19 mouse cellular contexts compared by ENCODE assay signal in the genomic region with DNA sequence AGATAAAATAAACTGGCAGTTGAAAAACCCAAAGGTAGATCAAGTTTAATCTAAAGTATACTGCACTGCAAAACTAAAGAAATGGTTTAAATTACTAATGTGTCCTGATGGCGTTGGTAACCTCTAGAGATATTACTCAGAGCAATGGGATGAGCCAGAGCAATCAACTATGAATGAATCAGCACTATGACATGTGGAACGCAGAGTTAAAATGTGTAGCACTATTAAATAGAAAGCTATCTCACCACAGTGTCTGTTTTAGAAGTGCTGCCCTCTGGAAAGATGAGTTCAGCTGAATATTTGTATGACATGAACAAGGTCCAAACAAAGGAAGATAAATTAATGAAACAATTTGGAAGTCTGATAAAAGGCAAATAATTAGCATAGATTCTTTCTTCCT. TPM values are rescaled to one million over a fixed set of nuclear protein-coding genes. Genes with fewer than 3 reads are reported as not detected.
"Had no signal": no experiment of that assay in that cellular context is flagged by ENCODE, and none has a peak within 500 bp of the region (broad histone marks: within the 10 kb centered on the region; RNA-seq: fewer than 3 reads in every experiment).

No protein-coding gene starts in this region.

- H3K4me1 ChIP-seq: limb, embryonic 12.5 days; limb, embryonic 15.5 days; neural tube, embryonic 13.5 days had no signal

- H3K4me3 ChIP-seq: left cerebral cortex, adult 2 months; limb, embryonic 12.5 days; limb, embryonic 15.5 days; neural tube, embryonic 13.5 days had no signal

- H3K27ac ChIP-seq: left cerebral cortex, adult 2 months; limb, embryonic 12.5 days; limb, embryonic 15.5 days; liver, embryonic 14.5 days; neural tube, embryonic 13.5 days had no signal

- DNase-seq: kidney, adult 18-20 months; kidney, postnatal 10 days; kidney, postnatal 36 days; layer of hippocampus, postnatal 36 days; left cerebral cortex, postnatal 4 days; liver, postnatal 0 days; lung, embryonic 14.5 days; midbrain, embryonic 14.5 days; retina, postnatal 1 day; right cerebral cortex, postnatal 25 days; spleen, adult 18-20 months; thymus, adult 18-20 months; thymus, postnatal 36 days had no signal

RNA-seq across cellular contexts. Expression of a gene that starts 6.2 kb away (rescaled TPM):
- total RNA-seq: neutrophil, adult 5-6 weeks had no signal
